Mouse (Mus musculus): ENCODE measurements around the gene Fbxo2. TPM values are rescaled to one million over a fixed set of nuclear protein-coding genes. Genes with fewer than 3 reads are reported as not detected.

The Fbxo2 gene
- polyA plus RNA-seq, 1 experiment from 2014 or later: 0.66 TPM

GRCm38 (mm10) chr4:148150953-148151266 lies 9.5 kb upstream of the Fbxo2 start:
- H3K4me3 ChIP-seq (ENCODE audit: low read depth, low read length): peak overlapping the region; percentile 70
- no peak for TF ChIP-seq CTCF (IDR thresholded peaks at IDR 0.05)
- TF ChIP-seq EP300 (IDR thresholded peaks at IDR 0.05): no peak
- H3K9me3 ChIP-seq (ENCODE audit: low read length): no peaks in the 10 kb centered on the region
- H3K36me3 ChIP-seq (ENCODE audit: insufficient read depth, low read length): peaks cover 4% of the 10 kb centered on the region; the same call in 1 of the 2 replicates
- peak overlapping the region; percentile 76; the same call in 1 of the 2 replicates for H3K9ac ChIP-seq (replicated peaks; ENCODE audit: low read depth)
- no peaks in the 10 kb centered on the region for H3K27me3 ChIP-seq (replicated peaks; ENCODE audit: insufficient read depth, low read length)
- H3K4me2 ChIP-seq (replicated peaks; ENCODE audit: low read depth, low read length): peak overlapping the region; percentile 85
- no peaks in the 10 kb centered on the region for H3K4me1 ChIP-seq (ENCODE audit: insufficient read depth, low read depth, low read length)
- ATAC-seq: no peak
- WGBS: 16% methylated on average over 3 of the region's 3 CpGs
- DNase-seq (ENCODE audit: low spot score): peak; percentile 76
- H3K27ac ChIP-seq (ENCODE audit: low read length): peak overlapping the region; percentile 94

GRCm38 (mm10) chr4:148151267-148152168 lies 8.9 kb upstream of the Fbxo2 start, which contains the start of gene Fbxo6:
Gene Fbxo6, minus strand, starts transcription at chr4:148152140.
- under 1% methylated on average over 35 of the region's 67 CpGs for WGBS
- H3K36me3 ChIP-seq (ENCODE audit: insufficient read depth, low read length): no peaks in the 10 kb centered on the region
- H3K9me3 ChIP-seq (ENCODE audit: low read length): no peaks in the 10 kb centered on the region
- peak within 1 kb of the TSS; percentile 85 for H3K4me2 ChIP-seq (replicated peaks; ENCODE audit: low read depth, low read length)
- ATAC-seq (peak; percentile 95), DNase-seq (ENCODE audit: low spot score) (peak; percentile 95)
- H3K27ac ChIP-seq (ENCODE audit: low read length): peak within 1 kb of the TSS; percentile 94
- TF ChIP-seq CTCF (IDR thresholded peaks at IDR 0.05) (peak; percentile 85), EP300 (IDR thresholded peaks at IDR 0.05) (no peak)
- peak within 1 kb of the TSS; percentile 76 for H3K9ac ChIP-seq (replicated peaks; ENCODE audit: low read depth)
- H3K27me3 ChIP-seq (replicated peaks; ENCODE audit: insufficient read depth, low read length): no peaks in the 10 kb centered on the region
- peak within 1 kb of the TSS; percentile 70 for H3K4me3 ChIP-seq (ENCODE audit: low read depth, low read length)
- no peaks in the 10 kb centered on the region for H3K4me1 ChIP-seq (ENCODE audit: insufficient read depth, low read depth, low read length)

- Histone ChIP-seq H3K36me3 (ENCODE audit: insufficient read depth, low read length) (no peaks in the 10 kb centered on the region), H3K27me3 (replicated peaks; ENCODE audit: insufficient read depth, low read length) (no peaks in the 10 kb centered on the region), H3K9ac (replicated peaks; ENCODE audit: low read depth) (no peak overlapping the region), H3K27ac (ENCODE audit: low read length) (no peak overlapping the region), H3K9me3 (ENCODE audit: low read length) (no peaks in the 10 kb centered on the region), H3K4me3 (ENCODE audit: low read depth, low read length) (no peak overlapping the region), H3K4me1 (ENCODE audit: insufficient read depth, low read depth, low read length) (no peaks in the 10 kb centered on the region), H3K4me2 (replicated peaks; ENCODE audit: low read depth, low read length) (no peak overlapping the region)
- no peak for TF ChIP-seq CTCF (IDR thresholded peaks at IDR 0.05)
- TF ChIP-seq EP300 (IDR thresholded peaks at IDR 0.05): no peak
- WGBS: 84% methylated on average over 5 of the region's 5 CpGs
- DNase-seq (ENCODE audit: low spot score): no peak
- ATAC-seq: no peak
Measured at GRCm38 (mm10) chr4:148152547-148152946, 7.9 kb upstream of the Fbxo2 start.

DNA sequence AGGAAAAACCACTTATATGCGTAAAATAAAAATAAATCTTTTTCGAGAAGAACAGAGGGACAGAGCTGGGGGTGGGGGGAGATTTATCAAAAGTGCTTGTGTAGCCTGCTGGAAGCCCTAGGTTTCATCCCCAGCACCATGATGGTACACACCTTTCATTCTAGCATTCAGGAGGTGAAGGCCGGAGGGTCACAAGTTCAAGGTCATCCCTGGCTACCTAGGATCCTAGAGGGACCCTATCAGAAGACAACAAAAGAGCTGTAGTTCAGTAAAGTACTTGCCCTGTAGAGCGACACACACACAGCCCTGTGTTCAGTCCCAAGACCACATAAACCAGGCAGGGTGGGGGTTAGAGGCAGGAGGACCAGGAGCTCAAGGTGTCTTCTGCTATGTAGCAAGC lies 6.4 kb upstream of the Fbxo2 start:
- WGBS: 83% methylated on average over 4 of the region's 4 CpGs
- Histone ChIP-seq H3K4me3 (ENCODE audit: low read depth, low read length) (no peak overlapping the region), H3K4me2 (replicated peaks; ENCODE audit: low read depth, low read length) (no peak overlapping the region), H3K9me3 (ENCODE audit: low read length) (no peaks in the 10 kb centered on the region), H3K27me3 (replicated peaks; ENCODE audit: insufficient read depth, low read length) (no peaks in the 10 kb centered on the region), H3K4me1 (ENCODE audit: insufficient read depth, low read depth, low read length) (peaks cover 1% of the 10 kb centered on the region; the same call in 1 of the 2 replicates), H3K9ac (replicated peaks; ENCODE audit: low read depth) (no peak overlapping the region), H3K27ac (ENCODE audit: low read length) (no peak overlapping the region), H3K36me3 (ENCODE audit: insufficient read depth, low read length) (no peaks in the 10 kb centered on the region)
- TF ChIP-seq CTCF (IDR thresholded peaks at IDR 0.05) (no peak), EP300 (IDR thresholded peaks at IDR 0.05) (no peak)
- DNase-seq (ENCODE audit: low spot score) (no peak), ATAC-seq (no peak)

GRCm38 (mm10) chr4:148154982-148155381 lies 5.4 kb upstream of the Fbxo2 start:
- ATAC-seq (no peak), DNase-seq (ENCODE audit: low spot score) (peak; percentile 37)
- Histone ChIP-seq H3K4me1 (ENCODE audit: insufficient read depth, low read depth, low read length) (peaks cover 6% of the 10 kb centered on the region; the same call in 1 of the 2 replicates), H3K9ac (replicated peaks; ENCODE audit: low read depth) (no peak overlapping the region), H3K9me3 (ENCODE audit: low read length) (no peaks in the 10 kb centered on the region), H3K4me2 (replicated peaks; ENCODE audit: low read depth, low read length) (no peak overlapping the region), H3K27me3 (replicated peaks; ENCODE audit: insufficient read depth, low read length) (no peaks in the 10 kb centered on the region), H3K27ac (ENCODE audit: low read length) (no peak overlapping the region), H3K4me3 (ENCODE audit: low read depth, low read length) (no peak overlapping the region), H3K36me3 (ENCODE audit: insufficient read depth, low read length) (no peaks in the 10 kb centered on the region)
- TF ChIP-seq EP300 (IDR thresholded peaks at IDR 0.05): no peak
- TF ChIP-seq CTCF (IDR thresholded peaks at IDR 0.05): peak; percentile 70
- 47% methylated on average over 3 of the region's 3 CpGs for WGBS

GRCm38 (mm10) chr4:148158436-148159348 lies 1.7 kb upstream of the Fbxo2 start:
- H3K27ac ChIP-seq (ENCODE audit: low read length): no peak overlapping the region
- 32% methylated on average over 27 of the region's 27 CpGs for WGBS

More at GRCm38 (mm10) chr4:148158436-148159348, 1.7 kb upstream of the Fbxo2 start:
- H3K27me3 ChIP-seq (replicated peaks; ENCODE audit: insufficient read depth, low read length): peaks cover 20% of the 10 kb centered on the region
- no peaks in the 10 kb centered on the region for H3K36me3 ChIP-seq (ENCODE audit: insufficient read depth, low read length)
- DNase-seq (ENCODE audit: low spot score) (no peak), ATAC-seq (no peak)
- H3K4me3 ChIP-seq (ENCODE audit: low read depth, low read length): peak overlapping the region; percentile 53
- no peaks in the 10 kb centered on the region for H3K9me3 ChIP-seq (ENCODE audit: low read length)
- H3K4me1 ChIP-seq (ENCODE audit: insufficient read depth, low read depth, low read length): peaks cover 6% of the 10 kb centered on the region; the same call in 1 of the 2 replicates
- H3K4me2 ChIP-seq (replicated peaks; ENCODE audit: low read depth, low read length): peak overlapping the region; percentile 97
- TF ChIP-seq EP300 (IDR thresholded peaks at IDR 0.05) (no peak), CTCF (IDR thresholded peaks at IDR 0.05) (no peak)
- no peak overlapping the region; the same call in 1 of the 2 replicates for H3K9ac ChIP-seq (replicated peaks; ENCODE audit: low read depth)
